Mouse (Mus musculus) liver, postnatal 0 days (tissue): Measurements from ENCODE around the gene Ass1. TPM values are rescaled to one million over a fixed set of nuclear protein-coding genes. Genes with fewer than 3 reads are reported as not detected.
A peak's percentile ranks its signal among the peaks of the same experiment; 100 is the strongest.

ENCODE experiments used
- ATAC-seq: fragments of 200-750 bp; cut with Nextera tagmentation; 2 replicates; pipeline ENCODE4 v1.8.0; 2017; ENCODE audit warnings: mild to moderate bottlenecking, moderate library complexity
- DNase-seq: peaks from one replicate; pipeline ENCODE4 v3.0.0-alpha.2; 2016
- H3K27ac ChIP-seq: fragments of 300-500 bp; sonication (generic); 2 replicates; pipeline ENCODE4 v1.5.1; 2014; ENCODE audit warnings: antibody characterized with exemption, moderate library complexity, mild to moderate bottlenecking, low read depth
- H3K27me3 ChIP-seq: fragments of 300-500 bp; sonication (generic); 2 replicates; pipeline ENCODE4 v1.6.1; 2014; ENCODE audit warnings: low read length, control low read depth, mixed read lengths; ENCODE audit not compliant: insufficient read depth
- H3K36me3 ChIP-seq: fragments of 300-500 bp; sonication (generic); replicated peaks from 2 replicates; pipeline ENCODE4 v1.6.1; 2014; ENCODE audit warnings: mild to moderate bottlenecking, control low read depth, low read length, moderate library complexity, mixed read lengths; ENCODE audit not compliant: insufficient read depth
- H3K4me1 ChIP-seq: fragments of 300-500 bp; sonication (generic); 2 replicates; pipeline ENCODE4 v1.6.1; 2014; ENCODE audit warnings: antibody characterized with exemption, mild to moderate bottlenecking, control low read depth; ENCODE audit not compliant: insufficient read depth
- H3K4me2 ChIP-seq: fragments of 300-500 bp; sonication (generic); 2 replicates; pipeline ENCODE4 v1.6.1; 2014; ENCODE audit warnings: low read depth, mild to moderate bottlenecking, low read length, moderate library complexity, mixed read lengths
- H3K4me3 ChIP-seq: fragments of 300-500 bp; sonication (generic); 2 replicates; pipeline ENCODE4 v1.5.1; 2014; ENCODE audit warnings: low read depth, low read length
- H3K9ac ChIP-seq: fragments of 300-500 bp; sonication (generic); replicated peaks from 2 replicates; pipeline ENCODE4 v1.6.1; 2014; ENCODE audit warnings: mild to moderate bottlenecking, moderate library complexity
- H3K9me3 ChIP-seq: fragments of 300-500 bp; sonication (generic); 2 replicates; pipeline ENCODE4 v1.6.1; 2016; ENCODE audit warnings: mild to moderate bottlenecking, control low read depth, low read length, mixed read lengths
- CTCF ChIP-seq: sonication (generic); IDR thresholded peaks from 2 replicates; pipeline ENCODE4 v1.5.1; 2016; ENCODE audit warnings: antibody characterized with exemption, low read depth
- EP300 ChIP-seq: IDR thresholded peaks from 2 replicates; pipeline ENCODE4 v1.6.1; 2016; ENCODE audit warnings: antibody characterized with exemption, low read depth, mild to moderate bottlenecking
- WGBS: fragments of 180-500 bp; shearing (Covaris S2); extraction: QIAGEN DNeasy Blood & Tissue Kit; methylation state at CpG from one replicate; pipeline ENCODE4 v1.1.7; 2014; ENCODE audit not compliant: insufficient replicate concordance; 5-methylcytosine and 5-hydroxymethylcytosine counted together
- polyA plus RNA-seq: library from polyadenylated mRNA; unstranded; fragments of >200 nt; fragmentation: Nextera tagmentation; extraction: Ambion mirVana; gene quantifications from 2 replicates; pipeline ENCODE4 v1.2.1, GENCODE M21; 2015

Gene Ass1
- polyA plus RNA-seq, 1 experiment from 2014 or later: 853 TPM

- DNase-seq: no peak
- peaks cover 20% of the 10 kb centered on the region for H3K4me1 ChIP-seq
- H3K9ac ChIP-seq: no peak overlapping the region
- H3K36me3 ChIP-seq: no peaks in the 10 kb centered on the region
- no peak overlapping the region for H3K4me3 ChIP-seq
- H3K9me3 ChIP-seq: no peaks in the 10 kb centered on the region
- ATAC-seq: no peak
- 67% methylated on average over 1 of the region's 1 CpGs for WGBS
- TF ChIP-seq EP300: no peak
- TF ChIP-seq CTCF: no peak
- no peak overlapping the region for H3K27ac ChIP-seq
- no peak overlapping the region for H3K4me2 ChIP-seq
- no peaks in the 10 kb centered on the region for H3K27me3 ChIP-seq
Observed at GRCm38 (mm10) chr2:31467457-31467856, 2.5 kb upstream of the Ass1 start.

GRCm38 (mm10) chr2:31468857-31469256 is 1.1 kb upstream of the Ass1 start:
- DNase-seq: no peak
- 88% methylated on average over 7 of the region's 7 CpGs for WGBS
- Histone ChIP-seq H3K27ac (peak overlapping the region; percentile 76; the same call in 1 of the 2 replicates), H3K9me3 (no peaks in the 10 kb centered on the region), H3K4me3 (no peak overlapping the region), H3K9ac (no peak overlapping the region), H3K4me1 (peaks cover 18% of the 10 kb centered on the region), H3K4me2 (no peak overlapping the region), H3K36me3 (no peaks in the 10 kb centered on the region; the same call in 1 of the 2 replicates), H3K27me3 (no peaks in the 10 kb centered on the region)
- no peak for ATAC-seq
- TF ChIP-seq EP300 (no peak), CTCF (no peak)

- Histone ChIP-seq H3K4me1 (peaks cover 12% of the 10 kb centered on the region), H3K4me3 (peak overlapping the region; percentile 61; the same call in 1 of the 2 replicates), H3K27me3 (no peaks in the 10 kb centered on the region), H3K9me3 (no peaks in the 10 kb centered on the region), H3K27ac (peak overlapping the region; percentile 76), H3K4me2 (peak overlapping the region; percentile 82), H3K36me3 (no peaks in the 10 kb centered on the region; the same call in none of the 2 replicates), H3K9ac (peak overlapping the region; percentile 31)
- 36% methylated on average over 7 of the region's 7 CpGs for WGBS
- TF ChIP-seq CTCF: no peak
- no peak for TF ChIP-seq EP300
- ATAC-seq (no peak), DNase-seq (no peak)
Observed at GRCm38 (mm10) chr2:31469480-31469879, 527 bp upstream of the Ass1 start.

- H3K27ac ChIP-seq: peak overlapping the region; percentile 92
Observed at GRCm38 (mm10) chr2:31470683-31471385, 827 bp downstream of the Ass1 start.

GRCm38 (mm10) chr2:31471611-31472010 is 1.6 kb downstream of the Ass1 start:
- H3K9ac ChIP-seq: peak overlapping the region; percentile 70

More at GRCm38 (mm10) chr2:31470683-31471385, 827 bp downstream of the Ass1 start:
- ATAC-seq: no peak
- peaks cover 7% of the 10 kb centered on the region for H3K36me3 ChIP-seq
- peak overlapping the region; percentile 86 for H3K9ac ChIP-seq
- peak overlapping the region; percentile 61 for H3K4me3 ChIP-seq
- H3K9me3 ChIP-seq: no peaks in the 10 kb centered on the region
- DNase-seq: peak; percentile 44
- peaks cover 9% of the 10 kb centered on the region for H3K4me1 ChIP-seq
- peak overlapping the region; percentile 82 for H3K4me2 ChIP-seq
- no peaks in the 10 kb centered on the region for H3K27me3 ChIP-seq
- 6% methylated on average over 18 of the region's 19 CpGs for WGBS
- TF ChIP-seq CTCF (no peak), EP300 (no peak)

GRCm38 (mm10) chr2:31472406-31473065 is 2.5 kb downstream of the Ass1 start:
- Histone ChIP-seq H3K4me3 (peak overlapping the region; percentile 61), H3K9ac (peak overlapping the region; percentile 70), H3K9me3 (no peaks in the 10 kb centered on the region), H3K4me2 (peak overlapping the region; percentile 82), H3K36me3 (peaks cover 19% of the 10 kb centered on the region), H3K27ac (peak overlapping the region; percentile 92), H3K27me3 (no peaks in the 10 kb centered on the region), H3K4me1 (peaks cover 11% of the 10 kb centered on the region)
- DNase-seq: peak; percentile 66
- WGBS: 35% methylated on average over 10 of the region's 10 CpGs
- ATAC-seq: peak; percentile 6; the same call in 1 of the 2 replicates
- TF ChIP-seq EP300: no peak
- TF ChIP-seq CTCF: peak; percentile 89

More at GRCm38 (mm10) chr2:31471611-31472010, 1.6 kb downstream of the Ass1 start:
- no peaks in the 10 kb centered on the region for H3K27me3 ChIP-seq
- TF ChIP-seq CTCF (no peak), EP300 (no peak)
- no peak for DNase-seq
- no peaks in the 10 kb centered on the region for H3K9me3 ChIP-seq
- WGBS: 46% methylated on average over 6 of the region's 6 CpGs
- peak overlapping the region; percentile 82 for H3K4me2 ChIP-seq
- peak overlapping the region; percentile 61 for H3K4me3 ChIP-seq
- peak overlapping the region; percentile 92 for H3K27ac ChIP-seq
- H3K4me1 ChIP-seq: peaks cover 11% of the 10 kb centered on the region
- no peak for ATAC-seq
- peaks cover 11% of the 10 kb centered on the region for H3K36me3 ChIP-seq
